Mouse (Mus musculus) yolk sac, embryonic 10.5 days (tissue): Measurements from ENCODE around the gene Ifna7.
A peak's percentile ranks its signal among the peaks of the same experiment; 100 is the strongest.

Experiments used
- DNase-seq: peaks from one replicate; pipeline ENCODE4 v3.0.0-alpha.2; 2017; ENCODE audit warnings: low spot score

Ifna7 gene

DNA sequence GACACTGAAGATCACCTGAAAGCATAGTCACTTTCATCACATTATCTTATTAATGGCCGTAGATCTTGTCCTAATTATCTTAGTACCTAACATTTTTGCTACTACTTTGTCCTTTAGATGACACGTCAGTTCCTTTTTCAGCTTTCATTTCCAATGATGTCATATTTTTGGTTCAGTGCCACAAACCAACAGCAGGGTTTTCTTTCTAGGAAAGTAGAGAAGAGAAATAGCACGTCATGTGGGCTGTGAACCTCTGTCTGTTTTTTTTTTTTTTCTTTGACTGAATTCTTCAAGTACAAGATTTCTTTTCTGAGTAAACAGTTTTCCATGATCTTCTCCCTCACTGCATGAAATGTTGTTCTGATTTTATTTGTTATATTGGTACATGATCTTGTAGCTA is 24.0 kb downstream of the Ifna7 start:
- no peak for DNase-seq

- DNase-seq: no peak
Measured at GRCm38 (mm10) chr4:88841438-88841911, 25.4 kb downstream of the Ifna7 start, which contains the start of gene Ifna4. Gene Ifna4, plus strand, starts transcription at chr4:88841861.

DNA sequence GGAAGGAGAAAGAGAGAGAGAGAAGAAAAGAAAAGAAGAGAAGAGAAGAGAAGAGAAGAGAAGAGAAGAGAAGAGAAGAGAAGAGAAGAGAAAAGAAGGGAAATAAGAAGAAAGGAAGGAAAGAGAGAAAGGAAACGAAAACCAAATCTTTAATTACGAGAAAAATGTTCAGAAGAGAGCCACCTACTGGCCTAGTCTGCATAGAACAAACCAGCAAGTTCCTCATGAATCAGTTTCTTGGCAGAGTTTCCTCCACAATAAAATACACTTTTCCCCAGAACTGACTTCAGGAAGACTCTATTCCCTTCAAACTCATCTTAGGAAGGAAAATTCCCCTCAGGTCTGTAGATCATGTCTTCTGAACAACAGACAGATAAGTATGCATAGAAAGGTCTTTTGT is 29.3 kb downstream of the Ifna7 start:
- no peak for DNase-seq

GRCm38 (mm10) chr4:88849698-88850097 is 33.7 kb downstream of the Ifna7 start, which contains the start of gene Ifna1:
Gene Ifna1, plus strand, starts transcription at chr4:88850087.
- DNase-seq: no peak

- no peak for DNase-seq
Measured at GRCm38 (mm10) chr4:88851026-88851763, 35.2 kb downstream of the Ifna7 start.

DNA sequence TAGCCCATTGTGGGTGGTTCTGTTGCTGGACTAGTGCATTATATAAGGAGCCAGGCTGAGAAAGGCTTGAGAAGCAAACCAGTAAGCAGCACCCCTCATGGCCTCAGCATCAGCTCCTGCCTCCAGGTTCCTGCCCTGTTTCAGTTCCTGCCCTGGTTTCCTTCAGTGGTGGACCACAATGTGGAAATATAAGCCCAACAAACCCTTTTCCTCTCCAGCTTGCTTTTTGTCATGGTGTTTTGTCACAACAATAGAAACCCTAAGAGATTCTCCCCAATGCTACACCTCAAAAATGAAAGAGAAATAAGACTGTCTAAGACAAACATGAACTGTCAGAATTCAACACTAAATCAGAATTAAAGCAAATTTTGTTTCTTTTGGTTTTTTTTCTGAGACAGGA is 43.2 kb downstream of the Ifna7 start:
- no peak for DNase-seq

DNA sequence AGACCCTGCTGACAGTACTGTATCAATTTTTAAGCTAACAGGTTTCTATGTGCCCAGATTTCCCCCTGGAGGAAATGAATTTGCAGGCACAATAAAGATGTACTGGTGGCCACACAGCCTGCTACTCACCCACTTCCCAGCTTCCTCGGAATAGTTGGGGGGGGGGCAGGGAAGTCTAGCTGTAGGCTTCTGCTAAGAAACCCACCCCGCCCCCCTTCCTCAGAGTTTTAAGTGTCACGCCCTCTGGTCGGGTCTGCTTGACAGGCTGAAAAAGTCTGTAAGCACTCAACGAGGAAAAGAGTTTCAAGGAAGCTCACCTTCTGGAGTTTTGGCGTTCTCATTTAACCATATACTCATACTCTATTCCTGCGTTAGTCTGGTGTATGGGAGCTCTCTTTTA is 47.3 kb downstream of the Ifna7 start:
- peak; percentile 50 for DNase-seq

DNA sequence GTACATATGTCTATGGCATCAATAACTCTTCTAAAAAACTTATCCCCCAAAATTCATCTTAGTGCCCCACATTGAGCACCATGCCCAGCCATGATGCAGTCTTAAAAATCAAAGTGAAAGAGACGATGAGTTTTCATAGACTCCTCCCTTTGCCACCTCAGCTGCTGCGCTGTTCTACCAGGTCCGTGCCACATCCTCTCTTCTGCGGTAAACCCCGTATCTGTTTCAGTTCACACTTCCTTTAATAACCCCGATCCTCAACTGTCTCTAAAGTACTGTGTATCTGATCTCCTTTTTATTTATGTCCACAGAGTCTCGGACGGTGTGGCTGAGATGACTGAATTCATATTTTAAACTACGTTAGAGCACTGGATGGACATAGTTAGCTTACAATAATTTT is 48.6 kb downstream of the Ifna7 start:
- no peak for DNase-seq

DNA sequence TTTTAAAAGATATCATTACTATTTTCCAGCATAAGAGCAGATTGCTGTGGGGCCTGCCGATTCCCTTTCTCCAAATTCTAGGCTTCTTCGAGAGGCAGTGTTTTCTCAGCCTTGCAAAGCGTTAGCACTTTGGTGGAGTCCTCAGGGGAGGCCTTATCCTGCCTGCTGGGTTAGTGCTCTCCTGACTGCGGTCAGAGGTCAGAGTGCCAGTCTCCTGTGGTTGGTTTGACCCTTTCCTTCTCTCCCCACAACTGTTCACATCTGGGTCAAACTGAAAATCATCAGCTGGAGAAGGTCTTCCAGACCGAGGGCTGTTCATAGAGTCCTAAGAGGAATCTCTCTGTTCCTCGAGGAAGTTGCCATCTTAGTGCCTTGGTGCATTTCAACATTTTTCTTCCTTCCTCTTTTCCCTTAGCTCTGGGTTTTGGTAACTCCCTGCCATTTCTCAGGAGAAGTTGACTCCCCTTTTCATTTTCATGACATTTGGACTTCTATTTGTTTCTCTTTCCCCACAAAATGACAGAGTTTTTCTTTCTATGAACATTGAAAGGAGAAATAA is 49.1 kb downstream of the Ifna7 start:
- no peak for DNase-seq
